Mouse (Mus musculus) embryonic facial prominence, embryonic 13.5 days (tissue): ENCODE results near the gene Plau. TPM values are rescaled to one million over a fixed set of nuclear protein-coding genes. Genes with fewer than 3 reads are reported as not detected.

Source experiments
- ATAC-seq: fragments of 200-750 bp; cut with Nextera tagmentation; 2 replicates; pipeline ENCODE4 v1.8.0; 2017; ENCODE audit warnings: low read depth; ENCODE audit not compliant: insufficient number of reproducible peaks, insufficient read depth, low FRiP score, low TSS enrichment
- H3K27ac ChIP-seq: fragments of 300-500 bp; sonication (generic); 2 replicates; pipeline ENCODE4 v1.5.1; 2015; ENCODE audit warnings: moderate library complexity, mild to moderate bottlenecking, inconsistent platforms
- H3K27me3 ChIP-seq: fragments of 300-500 bp; sonication (generic); 2 replicates; pipeline ENCODE4 v1.6.1; 2015; ENCODE audit warnings: mild to moderate bottlenecking, inconsistent platforms
- H3K36me3 ChIP-seq: fragments of 300-500 bp; sonication (generic); 2 replicates; pipeline ENCODE4 v1.6.1; 2015; ENCODE audit warnings: mild to moderate bottlenecking, inconsistent platforms
- H3K4me1 ChIP-seq: fragments of 300-500 bp; sonication (generic); 2 replicates; pipeline ENCODE4 v1.6.1; 2015; ENCODE audit warnings: inconsistent platforms
- H3K4me2 ChIP-seq: fragments of 300-500 bp; sonication (generic); 2 replicates; pipeline ENCODE4 v1.6.1; 2015; ENCODE audit warnings: moderate library complexity, mild to moderate bottlenecking, inconsistent platforms
- H3K4me3 ChIP-seq: fragments of 300-500 bp; sonication (generic); 2 replicates; pipeline ENCODE4 v1.5.1; 2015; ENCODE audit warnings: mild to moderate bottlenecking, inconsistent platforms
- H3K9ac ChIP-seq: fragments of 300-500 bp; sonication (generic); 2 replicates; pipeline ENCODE4 v1.6.1; 2015; ENCODE audit warnings: mild to moderate bottlenecking, inconsistent platforms
- H3K9me3 ChIP-seq: fragments of 300-500 bp; sonication (generic); 2 replicates; pipeline ENCODE4 v1.6.1; 2016; ENCODE audit warnings: inconsistent platforms
- WGBS: fragments of 180-500 bp; shearing (Covaris S2); methylation state at CpG from one replicate; pipeline ENCODE4 v1.1.7; 2015; ENCODE audit warnings: mixed read lengths; 5-methylcytosine and 5-hydroxymethylcytosine counted together
- polyA plus RNA-seq: library from polyadenylated mRNA; unstranded; fragments of >200 nt; fragmentation: Nextera tagmentation; extraction: Ambion mirVana; gene quantifications from 2 replicates; pipeline ENCODE4 v1.2.1, GENCODE M21; 2015

Plau gene
- polyA plus RNA-seq, 1 experiment from 2014 or later, result 2.3 TPM

GRCm38 (mm10) chr14:20849753-20850152 lies 13.3 kb downstream of the Plau start:
- 65% methylated on average over 4 of the region's 4 CpGs for WGBS

GRCm38 (mm10) chr14:20850498-20850897 lies 14.0 kb downstream of the Plau start:
- no peaks in the 10 kb centered on the region for H3K27me3 ChIP-seq
- H3K9me3 ChIP-seq, result no peaks in the 10 kb centered on the region
- no peak overlapping the region for H3K4me3 ChIP-seq
- 59% methylated on average over 2 of the region's 2 CpGs for WGBS
- H3K36me3 ChIP-seq, result no peaks in the 10 kb centered on the region
- no peaks in the 10 kb centered on the region for H3K4me1 ChIP-seq
- no peak overlapping the region for H3K4me2 ChIP-seq
- H3K9ac ChIP-seq, result no peak overlapping the region
- no peak for ATAC-seq
- no peak overlapping the region for H3K27ac ChIP-seq

More at GRCm38 (mm10) chr14:20849753-20850152, 13.3 kb downstream of the Plau start:
- no peak overlapping the region for H3K4me2 ChIP-seq
- H3K36me3 ChIP-seq, result no peaks in the 10 kb centered on the region
- ATAC-seq, result no peak
- no peak overlapping the region for H3K9ac ChIP-seq
- H3K9me3 ChIP-seq, result no peaks in the 10 kb centered on the region
- no peaks in the 10 kb centered on the region for H3K27me3 ChIP-seq
- H3K27ac ChIP-seq, result no peak overlapping the region
- H3K4me3 ChIP-seq, result no peak overlapping the region
- no peaks in the 10 kb centered on the region for H3K4me1 ChIP-seq

GRCm38 (mm10) chr14:20851776-20852175 lies 15.3 kb downstream of the Plau start:
- ATAC-seq, result no peak
- Histone ChIP-seq H3K9me3 (no peaks in the 10 kb centered on the region), H3K27me3 (no peaks in the 10 kb centered on the region), H3K9ac (no peak overlapping the region), H3K4me1 (no peaks in the 10 kb centered on the region), H3K4me2 (no peak overlapping the region), H3K4me3 (no peak overlapping the region), H3K36me3 (no peaks in the 10 kb centered on the region), H3K27ac (no peak overlapping the region)

GRCm38 (mm10) chr14:20861152-20861551 lies 24.7 kb downstream of the Plau start:
- no peak for ATAC-seq
- Histone ChIP-seq H3K9ac (no peak overlapping the region), H3K4me2 (no peak overlapping the region), H3K27me3 (no peaks in the 10 kb centered on the region), H3K9me3 (no peaks in the 10 kb centered on the region), H3K4me3 (no peak overlapping the region), H3K4me1 (no peaks in the 10 kb centered on the region), H3K36me3 (no peaks in the 10 kb centered on the region), H3K27ac (no peak overlapping the region)
- WGBS, result 69% methylated on average over 2 of the region's 2 CpGs

- H3K4me2 ChIP-seq, result no peak overlapping the region
- no peak overlapping the region for H3K4me3 ChIP-seq
- H3K9me3 ChIP-seq, result no peaks in the 10 kb centered on the region
- no peak for ATAC-seq
- H3K9ac ChIP-seq, result no peak overlapping the region
- 68% methylated on average over 5 of the region's 5 CpGs for WGBS
- H3K36me3 ChIP-seq, result no peaks in the 10 kb centered on the region
- no peaks in the 10 kb centered on the region for H3K4me1 ChIP-seq
- H3K27me3 ChIP-seq, result no peaks in the 10 kb centered on the region
- H3K27ac ChIP-seq, result no peak overlapping the region
Observed at GRCm38 (mm10) chr14:20861559-20861958, 25.1 kb downstream of the Plau start.

- Histone ChIP-seq H3K36me3 (no peaks in the 10 kb centered on the region), H3K9me3 (no peaks in the 10 kb centered on the region), H3K27ac (no peak overlapping the region), H3K4me2 (no peak overlapping the region), H3K27me3 (no peaks in the 10 kb centered on the region), H3K4me3 (no peak overlapping the region), H3K9ac (no peak overlapping the region), H3K4me1 (no peaks in the 10 kb centered on the region)
- 59% methylated on average over 6 of the region's 6 CpGs for WGBS
- ATAC-seq, result no peak
Observed at GRCm38 (mm10) chr14:20863306-20864065, 27.0 kb downstream of the Plau start.

- H3K4me3 ChIP-seq, result no peak overlapping the region
- WGBS, result 77% methylated on average over 4 of the region's 4 CpGs
- H3K27ac ChIP-seq, result no peak overlapping the region
- no peaks in the 10 kb centered on the region for H3K9me3 ChIP-seq
- no peaks in the 10 kb centered on the region for H3K4me1 ChIP-seq
- no peaks in the 10 kb centered on the region for H3K36me3 ChIP-seq
- H3K9ac ChIP-seq, result no peak overlapping the region
- H3K27me3 ChIP-seq, result no peaks in the 10 kb centered on the region
- H3K4me2 ChIP-seq, result no peak overlapping the region
- ATAC-seq, result no peak
Observed at GRCm38 (mm10) chr14:20864192-20864591, 27.7 kb downstream of the Plau start.

GRCm38 (mm10) chr14:20865604-20866003 lies 29.1 kb downstream of the Plau start:
- H3K36me3 ChIP-seq, result no peaks in the 10 kb centered on the region
- no peak overlapping the region for H3K9ac ChIP-seq
- H3K4me2 ChIP-seq, result no peak overlapping the region
- no peaks in the 10 kb centered on the region for H3K4me1 ChIP-seq
- WGBS, result 84% methylated on average over 8 of the region's 8 CpGs
- H3K27me3 ChIP-seq, result no peaks in the 10 kb centered on the region
- H3K4me3 ChIP-seq, result no peak overlapping the region
- no peaks in the 10 kb centered on the region for H3K9me3 ChIP-seq
- ATAC-seq, result no peak
- no peak overlapping the region for H3K27ac ChIP-seq

GRCm38 (mm10) chr14:20866365-20866764 lies 29.9 kb downstream of the Plau start:
- Histone ChIP-seq H3K4me2 (no peak overlapping the region), H3K27me3 (no peaks in the 10 kb centered on the region), H3K9me3 (no peaks in the 10 kb centered on the region), H3K4me3 (no peak overlapping the region), H3K9ac (no peak overlapping the region), H3K36me3 (no peaks in the 10 kb centered on the region), H3K27ac (no peak overlapping the region), H3K4me1 (no peaks in the 10 kb centered on the region)
- 92% methylated on average over 7 of the region's 7 CpGs for WGBS
- no peak for ATAC-seq

- no peaks in the 10 kb centered on the region for H3K9me3 ChIP-seq
- no peak overlapping the region for H3K9ac ChIP-seq
- no peak overlapping the region for H3K4me2 ChIP-seq
- no peaks in the 10 kb centered on the region for H3K36me3 ChIP-seq
- H3K27me3 ChIP-seq, result no peaks in the 10 kb centered on the region
- H3K27ac ChIP-seq, result no peak overlapping the region
- 72% methylated on average over 3 of the region's 3 CpGs for WGBS
- no peaks in the 10 kb centered on the region; the same call in 1 of the 2 replicates for H3K4me1 ChIP-seq
- H3K4me3 ChIP-seq, result no peak overlapping the region
- no peak for ATAC-seq
Observed at GRCm38 (mm10) chr14:20870110-20870509, 33.6 kb downstream of the Plau start.

- Histone ChIP-seq H3K4me2 (no peak overlapping the region), H3K27me3 (no peaks in the 10 kb centered on the region), H3K4me3 (no peak overlapping the region), H3K4me1 (no peaks in the 10 kb centered on the region; the same call in 1 of the 2 replicates), H3K36me3 (no peaks in the 10 kb centered on the region), H3K27ac (no peak overlapping the region), H3K9me3 (no peaks in the 10 kb centered on the region), H3K9ac (no peak overlapping the region)
- 72% methylated on average over 1 of the region's 1 CpGs for WGBS
- no peak for ATAC-seq
Observed at GRCm38 (mm10) chr14:20871495-20871894, 35.0 kb downstream of the Plau start.

- Histone ChIP-seq H3K36me3 (no peaks in the 10 kb centered on the region), H3K27me3 (no peaks in the 10 kb centered on the region), H3K4me1 (no peaks in the 10 kb centered on the region; the same call in 1 of the 2 replicates), H3K9me3 (no peaks in the 10 kb centered on the region), H3K4me2 (no peak overlapping the region), H3K4me3 (no peak overlapping the region), H3K27ac (no peak overlapping the region), H3K9ac (no peak overlapping the region)
- ATAC-seq, result no peak
- WGBS, result under 1% methylated on average over 8 of the region's 8 CpGs
Observed at GRCm38 (mm10) chr14:20873307-20873706, 36.8 kb downstream of the Plau start.
